Mouse (Mus musculus) erythroblast, embryonic 14.5 days (primary cell): ENCODE data around the gene Nfe2l1. TPM values are rescaled to one million over a fixed set of nuclear protein-coding genes. Genes with fewer than 3 reads are reported as not detected.

Source experiments
- H3K27me3 ChIP-seq: 2 replicates; pipeline ENCODE4 v1.6.1; 2012; ENCODE audit warnings: inconsistent platforms; ENCODE audit not compliant: control insufficient read depth
- H3K36me3 ChIP-seq: 2 replicates; pipeline ENCODE4 v1.6.1; 2012; ENCODE audit warnings: mild to moderate bottlenecking, inconsistent platforms; ENCODE audit not compliant: control insufficient read depth
- H3K4me1 ChIP-seq: 2 replicates; pipeline ENCODE4 v1.6.1; 2012; ENCODE audit warnings: inconsistent platforms; ENCODE audit not compliant: control insufficient read depth
- H3K4me3 ChIP-seq: replicated peaks from 2 replicates; pipeline ENCODE3; 2012; ENCODE audit warnings: moderate library complexity, mild to moderate bottlenecking, inconsistent platforms
- H3K9me3 ChIP-seq: 2 replicates; pipeline ENCODE4 v1.6.1; 2012; ENCODE audit warnings: low read length, inconsistent platforms, mixed read lengths; ENCODE audit not compliant: control insufficient read depth
- GATA1 ChIP-seq: IDR thresholded peaks from 2 replicates; pipeline ENCODE4 v1.6.1; 2012; ENCODE audit warnings: low read length, inconsistent platforms, mixed read lengths
- TAL1 ChIP-seq: IDR thresholded peaks from 3 replicates; pipeline ENCODE4 v1.6.1; 2012; ENCODE audit warnings: low read length, inconsistent platforms, mixed read lengths
- polyA plus RNA-seq: library from polyadenylated mRNA; stranded (reverse); fragments of >175 nt; gene quantifications from 2 replicates; pipeline ENCODE4 v1.2.3, GENCODE M21; 2012

Gene Nfe2l1
- 3.7 and 4.6 TPM in 2 replicates for polyA plus RNA-seq

- peak within 1 kb of the TSS; percentile 88 for H3K4me3 ChIP-seq
- H3K9me3 ChIP-seq = no peaks in the 10 kb centered on the region
- H3K36me3 ChIP-seq = peaks cover 33% of the 10 kb centered on the region
- no peak for TF ChIP-seq TAL1
- peaks cover 3% of the 10 kb centered on the region; the same call in 1 of the 2 replicates for H3K27me3 ChIP-seq
- H3K4me1 ChIP-seq = peaks cover 57% of the 10 kb centered on the region
Measured at GRCm38 (mm10) chr11:96829813-96830538, at the start of gene Nfe2l1. Gene Nfe2l1, minus strand, starts transcription at chr11:96829968.

GRCm38 (mm10) chr11:96879359-96879758, 49.6 kb upstream of the Nfe2l1 start:
- Histone ChIP-seq H3K36me3 (no peaks in the 10 kb centered on the region), H3K9me3 (no peaks in the 10 kb centered on the region), H3K4me1 (peaks cover 2% of the 10 kb centered on the region; the same call in 1 of the 2 replicates), H3K4me3 (no peak overlapping the region), H3K27me3 (peaks cover 64% of the 10 kb centered on the region)
- TF ChIP-seq TAL1 = no peak
- no peak for TF ChIP-seq GATA1

GRCm38 (mm10) chr11:96878715-96879114, 48.9 kb upstream of the Nfe2l1 start:
- Histone ChIP-seq H3K4me1 (peaks cover 2% of the 10 kb centered on the region; the same call in 1 of the 2 replicates), H3K4me3 (no peak overlapping the region), H3K27me3 (peaks cover 68% of the 10 kb centered on the region), H3K36me3 (no peaks in the 10 kb centered on the region), H3K9me3 (no peaks in the 10 kb centered on the region)
- TF ChIP-seq TAL1 = no peak
- no peak for TF ChIP-seq GATA1

- Histone ChIP-seq H3K9me3 (no peaks in the 10 kb centered on the region), H3K36me3 (no peaks in the 10 kb centered on the region), H3K4me3 (no peak overlapping the region), H3K27me3 (peaks cover 84% of the 10 kb centered on the region), H3K4me1 (peaks cover 2% of the 10 kb centered on the region; the same call in 1 of the 2 replicates)
- TF ChIP-seq GATA1 (no peak), TAL1 (no peak)
Measured at GRCm38 (mm10) chr11:96877071-96877470, 47.3 kb upstream of the Nfe2l1 start.

GRCm38 (mm10) chr11:96876300-96877040, 46.7 kb upstream of the Nfe2l1 start:
- Histone ChIP-seq H3K27me3 (peaks cover 87% of the 10 kb centered on the region), H3K9me3 (no peaks in the 10 kb centered on the region), H3K4me1 (peaks cover 2% of the 10 kb centered on the region; the same call in 1 of the 2 replicates), H3K36me3 (no peaks in the 10 kb centered on the region), H3K4me3 (no peak overlapping the region)
- no peak for TF ChIP-seq GATA1
- TF ChIP-seq TAL1 = no peak

GRCm38 (mm10) chr11:96875745-96876144, 46.0 kb upstream of the Nfe2l1 start:
- peaks cover 2% of the 10 kb centered on the region; the same call in 1 of the 2 replicates for H3K4me1 ChIP-seq
- H3K27me3 ChIP-seq = peaks cover 88% of the 10 kb centered on the region
- H3K36me3 ChIP-seq = no peaks in the 10 kb centered on the region
- no peak overlapping the region for H3K4me3 ChIP-seq
- TF ChIP-seq GATA1 (no peak), TAL1 (no peak)
- no peaks in the 10 kb centered on the region for H3K9me3 ChIP-seq

GRCm38 (mm10) chr11:96875270-96875669, 45.5 kb upstream of the Nfe2l1 start:
- H3K9me3 ChIP-seq = no peaks in the 10 kb centered on the region
- TF ChIP-seq TAL1 (no peak), GATA1 (no peak)
- no peak overlapping the region for H3K4me3 ChIP-seq
- no peaks in the 10 kb centered on the region for H3K36me3 ChIP-seq
- H3K27me3 ChIP-seq = peaks cover 87% of the 10 kb centered on the region
- H3K4me1 ChIP-seq = peaks cover 2% of the 10 kb centered on the region; the same call in 1 of the 2 replicates

GRCm38 (mm10) chr11:96873601-96874140, 43.9 kb upstream of the Nfe2l1 start:
- Histone ChIP-seq H3K4me1 (peaks cover 2% of the 10 kb centered on the region; the same call in 1 of the 2 replicates), H3K27me3 (peaks cover 75% of the 10 kb centered on the region), H3K36me3 (no peaks in the 10 kb centered on the region), H3K4me3 (no peak overlapping the region), H3K9me3 (no peaks in the 10 kb centered on the region)
- no peak for TF ChIP-seq GATA1
